Mouse (Mus musculus): ENCODE data around the gene Bmp10.

Gene Bmp10

GRCm38 (mm10) chr6:87428487-87429044, at the start of gene Bmp10:
Bmp10 (plus strand) TSS chr6:87428994.
- DNase-seq (ENCODE audit: low read depth, low spot score), result no peak

- peak; percentile 14 for DNase-seq (ENCODE audit: low read depth, low spot score)
These were observed 44.7 kb upstream of the Bmp10 start for GRCm38 (mm10) chr6:87383926-87384691.

- no peak for DNase-seq (ENCODE audit: low read depth, low spot score)
These were observed 44.0 kb upstream of the Bmp10 start for GRCm38 (mm10) chr6:87384761-87385160.

- peak; percentile 29 for DNase-seq (ENCODE audit: low read depth, low spot score)
These were observed 42.6 kb upstream of the Bmp10 start for GRCm38 (mm10) chr6:87386203-87386602.

GRCm38 (mm10) chr6:87386681-87387080, 42.1 kb upstream of the Bmp10 start:
- DNase-seq (ENCODE audit: low read depth, low spot score), result no peak

- DNase-seq (ENCODE audit: low read depth, low spot score), result no peak
These were observed 39.9 kb upstream of the Bmp10 start, which contains the start of gene Gkn3 for GRCm38 (mm10) chr6:87388877-87389276. Gkn3 (minus strand) TSS chr6:87388935.

GRCm38 (mm10) chr6:87389455-87389989, 39.3 kb upstream of the Bmp10 start:
- DNase-seq (ENCODE audit: low read depth, low spot score), result no peak

- DNase-seq (ENCODE audit: low read depth, low spot score), result no peak
These were observed 35.2 kb upstream of the Bmp10 start for GRCm38 (mm10) chr6:87393466-87394205.

- DNase-seq (ENCODE audit: low read depth, low spot score), result no peak
These were observed 34.0 kb upstream of the Bmp10 start for GRCm38 (mm10) chr6:87394783-87395182.

- DNase-seq (ENCODE audit: low read depth, low spot score), result peak; percentile 22
These were observed 29.7 kb upstream of the Bmp10 start for GRCm38 (mm10) chr6:87399137-87399536.

- DNase-seq (ENCODE audit: low read depth, low spot score), result no peak
These were observed 28.8 kb upstream of the Bmp10 start for GRCm38 (mm10) chr6:87399886-87400566.

GRCm38 (mm10) chr6:87401456-87401855, 27.3 kb upstream of the Bmp10 start:
- DNase-seq (ENCODE audit: low read depth, low spot score), result no peak

- no peak for DNase-seq (ENCODE audit: low read depth, low spot score)
These were observed 16.8 kb upstream of the Bmp10 start for GRCm38 (mm10) chr6:87412011-87412410.

- no peak for DNase-seq (ENCODE audit: low read depth, low spot score)
These were observed 6.5 kb upstream of the Bmp10 start for GRCm38 (mm10) chr6:87422304-87422703.

GRCm38 (mm10) chr6:87424037-87424816, 4.6 kb upstream of the Bmp10 start:
- no peak for DNase-seq (ENCODE audit: low read depth, low spot score)

GRCm38 (mm10) chr6:87426954-87427353, 1.8 kb upstream of the Bmp10 start:
- DNase-seq (ENCODE audit: low read depth, low spot score), result no peak

- no peak for DNase-seq (ENCODE audit: low read depth, low spot score)
These were observed 1.2 kb upstream of the Bmp10 start for GRCm38 (mm10) chr6:87427616-87428015.

GRCm38 (mm10) chr6:87435791-87436190, 7.0 kb downstream of the Bmp10 start:
- DNase-seq (ENCODE audit: low read depth, low spot score), result no peak

- DNase-seq (ENCODE audit: low read depth, low spot score), result no peak
These were observed 8.0 kb downstream of the Bmp10 start for GRCm38 (mm10) chr6:87436745-87437144.

GRCm38 (mm10) chr6:87443253-87443652, 14.5 kb downstream of the Bmp10 start:
- no peak for DNase-seq (ENCODE audit: low read depth, low spot score)

- no peak for DNase-seq (ENCODE audit: low read depth, low spot score)
These were observed 16.4 kb downstream of the Bmp10 start for GRCm38 (mm10) chr6:87445222-87445621.

All from WW6 (cell line).